Mouse (Mus musculus) intestine, embryonic 16.5 days (tissue): Measurements from ENCODE around the gene Cracr2b. TPM values are rescaled to one million over a fixed set of nuclear protein-coding genes. Genes with fewer than 3 reads are reported as not detected.

Experiments
- ATAC-seq: fragments of 200-750 bp; cut with Nextera tagmentation; 2 replicates; pipeline ENCODE4 v1.8.0; 2017; ENCODE audit warnings: moderate TSS enrichment, moderate library complexity
- H3K27ac ChIP-seq: fragments of 300-500 bp; sonication (generic); 2 replicates; pipeline ENCODE4 v1.5.1; 2014; ENCODE audit warnings: mild to moderate bottlenecking, low read length
- H3K27me3 ChIP-seq: fragments of 300-500 bp; sonication (generic); replicated peaks from 2 replicates; pipeline ENCODE4 v1.6.1; 2014; ENCODE audit warnings: low read length, control low read depth, mixed read lengths; ENCODE audit not compliant: control insufficient read depth, insufficient read depth
- H3K36me3 ChIP-seq: fragments of 300-500 bp; sonication (generic); 2 replicates; pipeline ENCODE4 v1.6.1; 2014; ENCODE audit warnings: low read length, control low read depth; ENCODE audit not compliant: control insufficient read depth, insufficient read depth
- H3K4me1 ChIP-seq: fragments of 300-500 bp; sonication (generic); 2 replicates; pipeline ENCODE4 v1.6.1; 2014; ENCODE audit warnings: low read length, control low read depth, mixed read lengths; ENCODE audit not compliant: control insufficient read depth, insufficient read depth
- H3K4me2 ChIP-seq: fragments of 300-500 bp; sonication (generic); 2 replicates; pipeline ENCODE4 v1.6.1; 2014; ENCODE audit warnings: low read depth, low read length, control low read depth
- H3K4me3 ChIP-seq: fragments of 300-500 bp; sonication (generic); 2 replicates; pipeline ENCODE4 v1.5.1; 2014; ENCODE audit warnings: mild to moderate bottlenecking, low read length
- H3K9ac ChIP-seq: fragments of 300-500 bp; sonication (generic); 2 replicates; pipeline ENCODE4 v1.6.1; 2014; ENCODE audit warnings: low read depth, low read length
- H3K9me3 ChIP-seq: fragments of 300-500 bp; sonication (generic); 2 replicates; pipeline ENCODE4 v1.6.1; 2016; ENCODE audit warnings: low read length, control low read depth; ENCODE audit not compliant: control insufficient read depth
- WGBS: fragments of 180-500 bp; shearing (Covaris S2); extraction: QIAGEN DNeasy Blood & Tissue Kit; methylation state at CpG from one replicate; pipeline ENCODE4 v1.1.7; 2014; 5-methylcytosine and 5-hydroxymethylcytosine counted together
- polyA plus RNA-seq: library from polyadenylated mRNA; unstranded; fragments of >200 nt; fragmentation: Nextera tagmentation; extraction: Ambion mirVana; gene quantifications from 2 replicates; pipeline ENCODE4 v1.2.1, GENCODE M21; 2015

Cracr2b gene
- polyA plus RNA-seq, 1 experiment from 2014 or later, result 21.0 TPM

DNA sequence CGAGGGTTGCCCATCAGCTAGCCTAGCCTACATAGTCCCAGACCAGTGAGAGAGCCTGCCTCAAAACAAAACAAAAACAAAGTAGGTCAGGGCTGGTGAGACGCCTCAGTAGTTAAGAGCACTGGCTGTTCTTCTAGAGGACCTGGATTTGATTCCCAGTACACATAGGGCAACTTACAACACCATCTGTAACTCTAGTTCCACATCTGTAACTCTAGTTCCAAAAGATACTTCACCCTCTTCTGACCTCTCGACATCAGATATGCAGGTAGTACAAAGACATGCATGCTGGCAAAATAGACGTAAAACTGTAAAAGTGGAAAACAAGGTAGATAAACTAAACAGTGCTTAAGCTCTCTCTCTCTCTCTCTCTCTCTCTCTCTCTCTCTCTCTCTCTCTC is 37.1 kb upstream of the Cracr2b start:
- no peaks in the 10 kb centered on the region for H3K27me3 ChIP-seq
- H3K4me2 ChIP-seq, result no peak overlapping the region
- no peak overlapping the region for H3K9ac ChIP-seq
- no peak overlapping the region for H3K4me3 ChIP-seq
- no peaks in the 10 kb centered on the region for H3K4me1 ChIP-seq
- H3K36me3 ChIP-seq, result no peaks in the 10 kb centered on the region
- H3K9me3 ChIP-seq, result no peaks in the 10 kb centered on the region
- H3K27ac ChIP-seq, result no peak overlapping the region
- 73% methylated on average over 4 of the region's 4 CpGs for WGBS
- ATAC-seq, result no peak

DNA sequence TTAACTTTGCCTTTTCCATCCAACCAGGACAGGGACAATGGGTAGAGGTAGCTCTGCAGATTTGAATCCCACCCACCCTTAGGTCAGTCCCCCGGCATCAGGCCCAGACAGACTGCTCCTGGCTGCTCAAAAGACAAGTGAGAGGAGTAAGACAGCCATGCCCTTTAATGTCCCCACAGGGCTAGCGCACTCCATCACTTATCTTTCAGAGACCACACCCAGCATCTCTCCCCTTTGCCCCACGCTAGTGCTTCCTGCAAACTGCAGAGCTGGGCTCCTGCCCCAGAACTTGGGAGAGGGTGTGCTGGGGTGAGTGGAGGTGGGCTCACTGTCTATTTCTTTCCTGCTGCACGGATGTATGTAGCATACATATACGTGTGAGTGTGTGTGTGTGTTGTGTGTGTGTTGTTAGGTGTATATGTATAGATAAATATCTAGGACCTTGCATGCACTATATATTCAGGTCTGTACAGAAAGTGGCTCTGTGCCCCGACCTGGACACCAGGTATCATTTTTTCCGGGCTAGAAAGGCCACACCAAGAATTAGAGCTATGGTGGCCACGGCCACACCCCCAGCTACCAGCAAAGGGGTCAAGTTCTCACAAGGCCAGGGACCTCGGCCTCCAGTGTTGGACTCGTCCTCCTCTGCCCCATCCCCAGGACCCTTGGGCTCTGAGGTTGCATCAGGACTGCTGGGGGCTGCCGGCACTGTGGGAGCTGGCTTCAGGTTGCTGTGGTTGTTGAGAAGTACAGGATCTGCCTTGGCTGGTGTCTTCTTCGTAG is 33.8 kb upstream of the Cracr2b start:
- 79% methylated on average over 12 of the region's 12 CpGs for WGBS
- no peak for ATAC-seq

DNA sequence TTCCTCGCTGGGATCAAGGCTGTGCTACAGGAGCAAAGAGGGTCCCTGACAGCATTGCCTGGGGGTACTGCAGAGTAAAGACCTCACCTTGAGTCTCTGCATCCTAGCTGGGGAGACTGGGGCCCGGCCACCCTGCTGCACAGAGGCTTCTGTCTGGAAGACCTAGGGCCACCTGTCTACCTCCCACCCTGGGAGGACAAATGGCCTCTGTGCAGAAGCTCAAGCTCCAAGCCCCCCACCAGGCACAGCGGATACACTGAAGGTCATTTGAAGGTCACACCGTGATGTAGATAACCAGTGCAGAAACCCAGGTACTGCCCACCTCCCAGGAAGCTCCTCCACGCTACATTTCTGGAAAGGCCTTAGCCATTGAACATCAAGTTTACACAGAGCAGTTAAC is 32.2 kb upstream of the Cracr2b start:
- 57% methylated on average over 5 of the region's 5 CpGs for WGBS
- Histone ChIP-seq H3K9me3 (no peaks in the 10 kb centered on the region), H3K4me1 (peaks cover 11% of the 10 kb centered on the region), H3K4me2 (no peak overlapping the region), H3K27me3 (no peaks in the 10 kb centered on the region), H3K27ac (no peak overlapping the region), H3K4me3 (no peak overlapping the region), H3K36me3 (peaks cover 20% of the 10 kb centered on the region), H3K9ac (no peak overlapping the region)
- no peak for ATAC-seq

More for the DNA sequence above, 33.8 kb upstream of the Cracr2b start:
- Histone ChIP-seq H3K4me2 (no peak overlapping the region), H3K27ac (no peak overlapping the region), H3K9me3 (no peaks in the 10 kb centered on the region), H3K9ac (no peak overlapping the region), H3K27me3 (no peaks in the 10 kb centered on the region), H3K4me1 (peaks cover 11% of the 10 kb centered on the region; the same call in 1 of the 2 replicates), H3K4me3 (no peak overlapping the region), H3K36me3 (peaks cover 16% of the 10 kb centered on the region)

DNA sequence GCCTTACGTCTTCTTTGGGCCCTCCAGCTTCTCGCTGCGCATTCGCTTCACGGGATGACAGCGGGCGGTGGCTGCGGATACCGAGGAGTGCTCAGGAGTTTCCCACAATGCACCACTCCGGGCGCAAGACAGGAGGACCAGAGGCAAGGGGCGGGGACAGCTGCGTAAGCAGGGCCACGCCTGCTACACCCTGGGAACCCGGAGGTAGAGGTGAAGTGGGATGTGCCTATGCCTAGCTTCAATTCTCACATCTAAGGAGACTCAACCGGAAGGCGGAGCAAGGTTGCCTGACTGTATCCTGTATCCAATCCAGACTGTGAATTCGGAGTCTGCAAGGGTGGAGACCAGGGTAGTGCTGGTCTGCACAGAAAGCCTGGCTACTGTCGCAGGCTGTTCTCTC is 31.6 kb upstream of the Cracr2b start, which contains the start of gene Cend1:
Gene Cend1, minus strand, starts transcription at position 182 of the 400 bp plus-strand sequence.
- Histone ChIP-seq H3K9ac (0 out of 2 replicates have a peak within 1 kb of the TSS, but pooled peaks have one; percentile 14), H3K4me3 (no peak within 1 kb of the TSS), H3K9me3 (no peaks in the 10 kb centered on the region), H3K36me3 (peaks cover 21% of the 10 kb centered on the region), H3K27ac (no peak within 1 kb of the TSS), H3K4me1 (peaks cover 17% of the 10 kb centered on the region), H3K4me2 (0 out of 2 replicates have a peak within 1 kb of the TSS, but pooled peaks have one; percentile 10), H3K27me3 (no peaks in the 10 kb centered on the region)
- peak; percentile 62 for ATAC-seq
- 7% methylated on average over 19 of the region's 19 CpGs for WGBS

DNA sequence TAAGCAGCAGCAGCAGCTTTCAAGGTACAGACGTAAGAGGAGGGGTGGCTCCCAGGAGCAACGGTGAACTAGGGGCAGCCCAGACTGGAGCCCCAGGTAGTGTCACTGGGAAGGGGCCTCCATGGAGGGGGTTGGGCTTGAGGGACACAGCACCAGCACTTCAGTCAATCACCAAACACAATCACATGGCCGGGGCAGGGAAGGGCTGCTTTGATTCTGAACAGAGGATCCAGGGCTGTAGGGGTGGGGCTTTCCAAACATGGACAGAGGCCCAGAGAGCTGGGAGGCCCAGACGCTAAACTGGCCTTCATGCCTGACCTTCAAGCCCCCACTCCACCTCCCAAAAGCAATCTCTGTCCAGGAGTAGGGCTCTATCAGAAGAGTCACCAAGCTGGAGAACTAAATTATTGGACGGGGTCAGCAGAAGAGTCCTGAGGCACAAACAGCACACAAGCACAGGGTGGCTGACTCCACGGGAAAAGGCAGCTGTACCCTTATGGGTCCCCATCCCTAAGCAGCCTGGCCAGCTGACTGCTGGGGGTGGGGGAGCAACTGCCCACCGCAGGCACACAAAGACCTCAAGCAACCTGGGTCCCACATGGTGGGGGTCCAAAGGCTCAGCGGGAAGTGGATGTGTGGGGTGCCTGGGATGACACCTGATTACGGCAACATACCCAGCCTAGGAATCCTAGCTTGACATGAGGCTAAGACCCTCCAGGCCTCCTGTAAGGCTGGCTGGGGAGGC is 30.9 kb upstream of the Cracr2b start:
- H3K4me1 ChIP-seq, result peaks cover 24% of the 10 kb centered on the region
- no peak for ATAC-seq
- 59% methylated on average over 9 of the region's 9 CpGs for WGBS
- no peak overlapping the region for H3K27ac ChIP-seq
- H3K27me3 ChIP-seq, result no peaks in the 10 kb centered on the region
- peaks cover 21% of the 10 kb centered on the region for H3K36me3 ChIP-seq
- no peaks in the 10 kb centered on the region for H3K9me3 ChIP-seq
- H3K4me2 ChIP-seq, result no peak overlapping the region
- 0 out of 2 replicates have a peak overlapping the region, but pooled peaks have one; percentile 14 for H3K9ac ChIP-seq
- H3K4me3 ChIP-seq, result no peak overlapping the region

DNA sequence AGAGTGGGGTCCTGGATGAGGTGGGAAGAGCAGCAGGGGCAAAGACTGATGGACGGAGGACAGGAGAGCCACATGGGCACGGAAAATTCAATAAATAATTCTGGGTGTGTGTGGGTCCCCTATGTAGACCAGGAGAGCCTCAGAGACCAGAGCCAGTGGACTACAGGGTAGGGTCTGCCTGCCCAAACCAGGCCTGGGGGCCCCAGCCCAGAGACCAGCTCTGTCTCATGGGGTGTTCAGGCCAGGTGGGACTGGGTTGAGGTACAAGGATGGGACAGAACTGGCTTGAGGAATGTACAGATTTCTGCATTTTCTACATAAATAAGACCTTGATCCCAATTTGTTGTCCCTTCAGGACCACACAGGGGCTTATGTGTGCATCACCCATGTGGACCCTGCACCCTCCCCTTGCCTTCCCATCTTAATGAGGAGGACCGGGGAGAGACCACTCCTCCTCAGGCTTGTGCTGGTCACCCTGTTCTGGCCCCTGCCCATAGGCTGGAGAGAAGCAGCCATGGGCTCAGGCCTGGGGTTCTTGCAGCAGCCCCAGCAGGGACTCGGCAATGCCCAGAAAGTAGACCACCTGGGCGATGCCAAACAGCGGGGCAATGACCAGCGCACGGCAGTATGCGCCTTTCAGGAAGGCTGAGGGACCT is 30.2 kb upstream of the Cracr2b start:
- Histone ChIP-seq H3K27ac (no peak overlapping the region), H3K4me2 (no peak overlapping the region), H3K27me3 (no peaks in the 10 kb centered on the region), H3K36me3 (peaks cover 21% of the 10 kb centered on the region), H3K9ac (0 out of 2 replicates have a peak overlapping the region, but pooled peaks have one; percentile 14), H3K4me3 (no peak overlapping the region), H3K4me1 (peaks cover 31% of the 10 kb centered on the region), H3K9me3 (no peaks in the 10 kb centered on the region)
- no peak for ATAC-seq
- WGBS, result 95% methylated on average over 9 of the region's 9 CpGs

DNA sequence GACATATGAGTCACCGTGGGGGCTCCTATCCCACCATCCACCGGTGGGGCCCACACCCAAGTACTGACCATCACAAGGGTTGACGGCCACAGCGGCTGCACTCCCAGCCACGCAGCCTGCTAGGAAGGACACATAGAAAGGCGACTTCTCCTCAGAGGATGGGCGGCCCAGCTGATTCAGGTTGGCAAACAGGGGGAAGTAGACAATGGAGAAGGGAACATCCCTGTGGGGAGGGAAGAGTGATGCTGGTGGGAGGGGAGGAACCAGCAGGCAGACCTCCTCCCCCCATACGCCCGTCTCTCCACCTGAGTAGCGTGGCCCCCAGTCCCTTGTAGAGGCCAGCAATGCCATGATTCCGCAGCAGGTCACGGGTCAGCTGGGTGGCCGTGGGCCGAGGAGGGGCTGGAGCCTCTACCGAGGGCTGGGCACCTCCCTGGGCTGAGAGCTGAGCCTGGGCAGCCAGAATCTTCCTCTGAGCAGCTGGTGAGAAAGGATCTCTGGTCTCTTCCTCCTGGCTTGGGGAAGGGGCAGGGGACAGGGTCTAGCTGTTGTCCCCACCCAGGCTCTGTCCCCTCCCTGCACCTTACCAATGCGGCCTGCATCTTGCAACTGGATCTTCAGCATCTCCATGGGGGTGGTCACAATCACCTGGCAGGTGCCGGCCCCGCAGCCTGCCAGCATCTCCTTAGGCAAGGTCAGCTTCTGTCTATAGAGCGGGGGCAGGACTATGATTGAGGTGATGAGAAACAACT is 29.3 kb upstream of the Cracr2b start:
- H3K27me3 ChIP-seq, result no peaks in the 10 kb centered on the region
- peaks cover 39% of the 10 kb centered on the region for H3K4me1 ChIP-seq
- 94% methylated on average over 19 of the region's 19 CpGs for WGBS

DNA sequence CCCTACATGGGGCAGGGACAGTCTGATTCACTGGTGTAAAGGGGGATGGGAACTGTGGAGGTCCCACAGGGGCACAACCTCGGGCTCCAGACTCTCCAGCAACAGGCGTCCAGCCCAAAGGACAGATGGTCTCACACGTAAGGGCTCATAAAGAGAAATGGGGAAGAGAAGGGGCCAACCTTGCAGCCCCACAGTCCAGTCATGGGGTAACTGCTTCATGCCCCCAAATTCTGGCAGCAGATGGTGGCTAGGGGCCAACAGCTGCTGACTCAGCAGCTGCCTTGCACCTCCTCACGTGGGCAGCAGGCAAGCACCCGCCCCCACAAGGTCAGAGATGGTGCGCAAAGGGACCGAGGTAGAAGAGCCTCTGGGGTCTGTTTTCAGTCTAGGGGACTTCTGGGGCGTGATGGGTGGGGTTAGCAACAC is 28.7 kb upstream of the Cracr2b start:
- H3K27ac ChIP-seq, result no peak overlapping the region
- H3K9ac ChIP-seq, result peak overlapping the region; percentile 14; the same call in 1 of the 2 replicates
- no peaks in the 10 kb centered on the region for H3K27me3 ChIP-seq
- no peak overlapping the region for H3K4me2 ChIP-seq
- no peak overlapping the region for H3K4me3 ChIP-seq
- no peak for ATAC-seq
- no peaks in the 10 kb centered on the region for H3K9me3 ChIP-seq
- H3K4me1 ChIP-seq, result peaks cover 42% of the 10 kb centered on the region
- peaks cover 21% of the 10 kb centered on the region for H3K36me3 ChIP-seq
- WGBS, result 83% methylated on average over 8 of the region's 8 CpGs

More for the DNA sequence above, 29.3 kb upstream of the Cracr2b start:
- no peak for ATAC-seq
- Histone ChIP-seq H3K36me3 (peaks cover 21% of the 10 kb centered on the region), H3K27ac (no peak overlapping the region), H3K4me2 (no peak overlapping the region), H3K4me3 (no peak overlapping the region), H3K9me3 (no peaks in the 10 kb centered on the region), H3K9ac (no peak overlapping the region)
